Mouse (Mus musculus) liver, postnatal 0 days (tissue): ENCODE measurements around the gene Prkcsh. TPM values are rescaled to one million over a fixed set of nuclear protein-coding genes. Genes with fewer than 3 reads are reported as not detected.

Experiments used
- ATAC-seq: fragments of 200-750 bp; cut with Nextera tagmentation; 2 replicates; pipeline ENCODE4 v1.8.0; 2017; ENCODE audit warnings: mild to moderate bottlenecking, moderate library complexity
- DNase-seq: peaks from one replicate; pipeline ENCODE4 v3.0.0-alpha.2; 2016
- H3K27ac ChIP-seq: fragments of 300-500 bp; sonication (generic); 2 replicates; pipeline ENCODE4 v1.5.1; 2014; ENCODE audit warnings: antibody characterized with exemption, moderate library complexity, mild to moderate bottlenecking, low read depth
- H3K27me3 ChIP-seq: fragments of 300-500 bp; sonication (generic); 2 replicates; pipeline ENCODE4 v1.6.1; 2014; ENCODE audit warnings: low read length, control low read depth, mixed read lengths; ENCODE audit not compliant: insufficient read depth
- H3K36me3 ChIP-seq: fragments of 300-500 bp; sonication (generic); replicated peaks from 2 replicates; pipeline ENCODE4 v1.6.1; 2014; ENCODE audit warnings: mild to moderate bottlenecking, control low read depth, low read length, moderate library complexity, mixed read lengths; ENCODE audit not compliant: insufficient read depth
- H3K4me1 ChIP-seq: fragments of 300-500 bp; sonication (generic); 2 replicates; pipeline ENCODE4 v1.6.1; 2014; ENCODE audit warnings: antibody characterized with exemption, mild to moderate bottlenecking, control low read depth; ENCODE audit not compliant: insufficient read depth
- H3K4me2 ChIP-seq: fragments of 300-500 bp; sonication (generic); 2 replicates; pipeline ENCODE4 v1.6.1; 2014; ENCODE audit warnings: low read depth, mild to moderate bottlenecking, low read length, moderate library complexity, mixed read lengths
- H3K4me3 ChIP-seq: fragments of 300-500 bp; sonication (generic); 2 replicates; pipeline ENCODE4 v1.5.1; 2014; ENCODE audit warnings: low read depth, low read length
- H3K9ac ChIP-seq: fragments of 300-500 bp; sonication (generic); replicated peaks from 2 replicates; pipeline ENCODE4 v1.6.1; 2014; ENCODE audit warnings: mild to moderate bottlenecking, moderate library complexity
- H3K9me3 ChIP-seq: fragments of 300-500 bp; sonication (generic); 2 replicates; pipeline ENCODE4 v1.6.1; 2016; ENCODE audit warnings: mild to moderate bottlenecking, control low read depth, low read length, mixed read lengths
- CTCF ChIP-seq: sonication (generic); IDR thresholded peaks from 2 replicates; pipeline ENCODE4 v1.5.1; 2016; ENCODE audit warnings: antibody characterized with exemption, low read depth
- EP300 ChIP-seq: IDR thresholded peaks from 2 replicates; pipeline ENCODE4 v1.6.1; 2016; ENCODE audit warnings: antibody characterized with exemption, low read depth, mild to moderate bottlenecking
- WGBS: fragments of 180-500 bp; shearing (Covaris S2); extraction: QIAGEN DNeasy Blood & Tissue Kit; methylation state at CpG from one replicate; pipeline ENCODE4 v1.1.7; 2014; ENCODE audit not compliant: insufficient replicate concordance; 5-methylcytosine and 5-hydroxymethylcytosine counted together
- polyA plus RNA-seq: library from polyadenylated mRNA; unstranded; fragments of >200 nt; fragmentation: Nextera tagmentation; extraction: Ambion mirVana; gene quantifications from 2 replicates; pipeline ENCODE4 v1.2.1, GENCODE M21; 2015

Gene Prkcsh
- polyA plus RNA-seq, result 47.0 and 47.6 TPM in 2 replicates

- Histone ChIP-seq H3K4me1 (peaks cover 9% of the 10 kb centered on the region; the same call in 1 of the 2 replicates), H3K9me3 (no peaks in the 10 kb centered on the region), H3K4me3 (peak within 1 kb of the TSS; percentile 62), H3K27ac (peak within 1 kb of the TSS; percentile 62), H3K36me3 (peaks cover 24% of the 10 kb centered on the region), H3K4me2 (peak within 1 kb of the TSS; percentile 77), H3K9ac (peak within 1 kb of the TSS; percentile 63), H3K27me3 (no peaks in the 10 kb centered on the region)
- ATAC-seq, result peak; percentile 99
- 8% methylated on average over 57 of the region's 57 CpGs for WGBS
- DNase-seq, result peak; percentile 98
- TF ChIP-seq CTCF (no peak), EP300 (no peak)
These were observed at the start of gene Prkcsh, which contains the start of gene Ccdc151 for GRCm38 (mm10) chr9:22002194-22003162. Prkcsh (plus strand) TSS chr9:22002806. Ccdc151 (minus strand) TSS chr9:22002634.

DNA sequence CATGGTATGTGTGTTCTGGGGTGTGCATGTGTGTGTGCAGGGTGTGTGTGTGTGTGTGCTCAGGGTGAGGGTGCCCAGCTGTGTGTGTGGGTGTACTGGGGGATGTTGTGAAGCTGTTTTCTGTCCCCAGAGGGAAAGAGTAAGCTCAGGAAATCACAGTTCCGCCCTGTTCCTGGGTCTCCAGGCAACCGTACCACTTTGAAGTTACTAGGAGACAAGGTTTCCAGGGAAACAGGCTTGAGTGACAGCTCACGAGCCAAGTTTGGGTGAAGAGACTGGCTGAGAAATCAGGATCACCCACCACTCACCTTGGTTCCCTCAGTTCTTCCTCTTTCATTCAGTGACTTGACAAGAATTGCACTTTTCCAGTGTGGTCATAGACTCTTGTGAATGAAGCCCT, 49.0 kb upstream of the Prkcsh start:
- 0 out of 2 replicates have a peak, but pooled peaks cover 2% of the 10 kb centered on the region for H3K27me3 ChIP-seq
- peaks cover 4% of the 10 kb centered on the region; the same call in 1 of the 2 replicates for H3K36me3 ChIP-seq
- DNase-seq, result no peak
- H3K9ac ChIP-seq, result no peak overlapping the region
- H3K4me2 ChIP-seq, result no peak overlapping the region
- TF ChIP-seq EP300 (no peak), CTCF (no peak)
- H3K9me3 ChIP-seq, result no peaks in the 10 kb centered on the region
- WGBS, result 26% methylated on average over 3 of the region's 3 CpGs
- H3K4me1 ChIP-seq, result peaks cover 9% of the 10 kb centered on the region; the same call in 1 of the 2 replicates
- H3K27ac ChIP-seq, result no peak overlapping the region
- ATAC-seq, result no peak
- H3K4me3 ChIP-seq, result no peak overlapping the region

- Histone ChIP-seq H3K27me3 (0 out of 2 replicates have a peak, but pooled peaks cover 2% of the 10 kb centered on the region), H3K4me3 (peak overlapping the region; percentile 67; the same call in 1 of the 2 replicates)
- WGBS, result 70% methylated on average over 3 of the region's 3 CpGs
These were observed 48.0 kb upstream of the Prkcsh start for GRCm38 (mm10) chr9:21954635-21955034.

GRCm38 (mm10) chr9:21955225-21955569, 47.4 kb upstream of the Prkcsh start:
- 0 out of 2 replicates have a peak, but pooled peaks cover under 1% of the 10 kb centered on the region for H3K27me3 ChIP-seq
- peak; percentile 50 for ATAC-seq
- TF ChIP-seq EP300 (no peak), CTCF (peak; percentile 65)
- no peaks in the 10 kb centered on the region for H3K9me3 ChIP-seq
- H3K4me1 ChIP-seq, result peaks cover 15% of the 10 kb centered on the region
- peak overlapping the region; percentile 88 for H3K4me2 ChIP-seq
- H3K27ac ChIP-seq, result peak overlapping the region; percentile 88
- 3% methylated on average over 18 of the region's 18 CpGs for WGBS
- H3K9ac ChIP-seq, result peak overlapping the region; percentile 28; the same call in 1 of the 2 replicates
- DNase-seq, result no peak
- peak overlapping the region; percentile 67 for H3K4me3 ChIP-seq
- H3K36me3 ChIP-seq, result peaks cover 20% of the 10 kb centered on the region

More at GRCm38 (mm10) chr9:21954635-21955034, 48.0 kb upstream of the Prkcsh start:
- H3K36me3 ChIP-seq, result peaks cover 15% of the 10 kb centered on the region
- ATAC-seq (no peak), DNase-seq (no peak)
- H3K9me3 ChIP-seq, result no peaks in the 10 kb centered on the region
- no peak overlapping the region for H3K9ac ChIP-seq
- H3K4me1 ChIP-seq, result peaks cover 10% of the 10 kb centered on the region
- H3K4me2 ChIP-seq, result peak overlapping the region; percentile 88
- H3K27ac ChIP-seq, result no peak overlapping the region
- TF ChIP-seq EP300, result no peak
- TF ChIP-seq CTCF, result no peak

- peak within 1 kb of the TSS; percentile 65 for H3K9ac ChIP-seq
- DNase-seq (peak; percentile 96), ATAC-seq (peak; percentile 96)
- H3K36me3 ChIP-seq, result peaks cover 26% of the 10 kb centered on the region
- H3K9me3 ChIP-seq, result no peaks in the 10 kb centered on the region
- 0 out of 2 replicates have a peak, but pooled peaks cover under 1% of the 10 kb centered on the region for H3K27me3 ChIP-seq
- TF ChIP-seq CTCF (no peak), EP300 (no peak)
- under 1% methylated on average over 53 of the region's 54 CpGs for WGBS
- H3K4me2 ChIP-seq, result peak within 1 kb of the TSS; percentile 88
- H3K4me1 ChIP-seq, result peaks cover 21% of the 10 kb centered on the region
- H3K4me3 ChIP-seq, result peak within 1 kb of the TSS; percentile 67
- peak within 1 kb of the TSS; percentile 88 for H3K27ac ChIP-seq
These were observed 46.9 kb upstream of the Prkcsh start, which contains the start of gene Swsap1 for GRCm38 (mm10) chr9:21955570-21956281. Swsap1 (plus strand) TSS chr9:21955755.

DNA sequence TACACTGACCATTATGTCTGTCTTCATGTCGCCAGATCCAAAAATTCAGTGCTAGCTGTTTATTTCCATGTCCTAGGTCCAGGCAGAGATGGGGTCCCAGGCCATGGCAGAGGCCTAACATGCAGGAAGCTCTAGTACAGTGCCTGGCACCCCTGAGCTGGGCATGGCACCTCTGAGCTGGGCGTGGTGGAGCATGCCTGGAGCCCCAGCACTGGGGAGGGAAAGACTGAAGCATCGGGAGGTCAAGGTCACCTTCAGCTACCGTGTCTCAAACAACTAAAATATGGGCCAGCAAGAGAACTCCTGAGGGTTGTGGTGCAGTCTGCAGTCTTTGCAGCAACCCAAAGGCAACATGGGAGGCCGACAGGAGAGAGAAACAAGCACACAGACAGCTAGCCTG, 44.2 kb upstream of the Prkcsh start:
- no peak overlapping the region for H3K4me2 ChIP-seq
- H3K36me3 ChIP-seq, result peaks cover 32% of the 10 kb centered on the region
- no peak overlapping the region for H3K9ac ChIP-seq
- DNase-seq (no peak), ATAC-seq (no peak)
- no peaks in the 10 kb centered on the region for H3K9me3 ChIP-seq
- 75% methylated on average over 5 of the region's 5 CpGs for WGBS
- H3K4me3 ChIP-seq, result no peak overlapping the region
- H3K4me1 ChIP-seq, result peaks cover 35% of the 10 kb centered on the region
- TF ChIP-seq EP300, result no peak
- 0 out of 2 replicates have a peak, but pooled peaks cover 11% of the 10 kb centered on the region for H3K27me3 ChIP-seq
- H3K27ac ChIP-seq, result no peak overlapping the region
